Mouse (Mus musculus) 416B (cell line): ENCODE results near the gene Pip5k1a.
"Not testable (repeated sequence)": the region's sequence is repeated elsewhere in the genome, so short reads cannot be mapped to it uniquely, and the experiment has no call there.

Experiments used
- DNase-seq: peaks from one replicate; pipeline ENCODE4 v3.0.0; 2011; ENCODE audit warnings: low read depth

Gene Pip5k1a

DNA sequence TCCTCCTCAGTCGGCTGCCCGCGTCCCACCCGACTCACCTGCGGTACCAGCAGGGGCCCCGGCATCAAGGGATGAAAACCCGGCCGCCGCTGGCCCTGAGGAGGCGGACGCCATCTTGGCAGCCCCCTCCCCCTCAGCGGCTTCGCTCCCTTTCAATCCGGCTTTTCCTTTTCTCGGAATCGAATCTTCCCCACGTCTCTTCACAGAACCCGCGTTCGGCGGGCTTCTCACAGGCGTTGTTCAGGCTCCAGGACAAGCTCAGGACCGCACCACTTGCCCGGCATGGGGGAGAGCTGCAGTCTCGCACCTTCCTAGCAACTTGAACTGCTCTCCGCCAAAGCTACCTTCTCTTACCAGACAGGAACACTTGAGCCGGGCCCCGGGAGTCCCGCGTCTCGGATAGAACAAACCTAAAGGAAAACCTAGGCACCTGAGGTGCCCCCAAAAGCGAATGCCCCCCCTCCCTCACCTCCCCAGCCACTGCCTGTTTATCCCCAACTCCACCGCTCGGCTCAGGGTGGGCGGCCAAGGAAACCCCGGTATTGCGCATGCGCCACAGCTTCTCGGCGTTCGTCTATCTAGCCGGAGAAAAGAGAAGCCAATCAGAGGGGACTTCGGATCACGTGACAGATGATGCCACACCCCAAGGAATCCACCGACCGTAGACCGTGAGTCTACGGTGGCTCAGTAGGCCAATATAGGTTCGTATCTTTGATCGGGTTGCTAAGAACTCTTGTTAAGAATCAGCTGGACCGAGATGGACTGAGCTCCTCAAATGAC is at the start of gene Pip5k1a:
TSS of gene Pip5k1a (minus strand) at position 593 of the 780 bp plus-strand sequence.
- DNase-seq = peak; percentile 100

DNA sequence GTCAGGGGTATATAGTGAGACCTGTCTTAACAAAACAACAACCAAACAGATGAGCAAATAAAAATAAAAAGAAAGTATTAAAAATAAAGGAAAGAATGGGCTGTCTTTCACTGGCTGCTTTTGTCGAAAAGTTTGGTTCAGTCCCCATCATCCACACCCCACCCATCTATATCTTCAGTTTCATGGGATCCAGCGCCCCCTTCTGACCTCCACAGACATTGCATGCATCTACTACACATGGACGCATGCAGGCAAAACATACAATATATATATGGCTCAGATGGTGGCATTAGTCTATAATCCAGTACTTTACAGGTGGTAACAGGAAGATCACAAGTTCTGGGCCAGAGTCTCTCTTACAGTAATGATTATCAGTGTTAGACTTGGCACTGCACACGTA is 47.1 kb upstream of the Pip5k1a start:
- DNase-seq = peak; percentile 83

GRCm38 (mm10) chr3:95147924-95148323 is 41.2 kb upstream of the Pip5k1a start:
- no peak for DNase-seq

GRCm38 (mm10) chr3:95142617-95143011 is 35.9 kb upstream of the Pip5k1a start:
- DNase-seq = peak; percentile 84

GRCm38 (mm10) chr3:95141952-95142616 is 35.4 kb upstream of the Pip5k1a start, which contains the start of gene Tnfaip8l2:
Gene Tnfaip8l2 (minus strand): TSS chr3:95142360.
- DNase-seq = peak; percentile 85

DNA sequence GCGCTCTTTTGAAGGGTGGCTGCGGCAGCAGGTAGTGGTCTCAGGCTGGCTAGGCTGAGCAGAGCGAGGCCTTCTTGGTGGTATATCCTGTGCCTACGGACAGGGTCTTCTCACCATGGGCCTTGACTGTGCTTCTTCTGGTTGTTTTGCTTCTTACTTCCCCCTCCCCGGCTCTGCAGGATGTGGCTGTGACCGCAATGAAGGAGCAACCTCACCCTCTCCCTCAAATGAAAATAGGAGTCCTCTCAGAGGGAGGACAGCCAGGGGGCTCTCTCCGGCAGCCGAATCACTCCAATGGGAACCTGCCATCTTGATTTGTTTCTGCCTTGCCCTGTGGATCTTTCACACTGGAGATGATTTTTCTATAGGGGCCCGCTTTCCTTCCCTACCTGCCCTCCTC is 34.7 kb upstream of the Pip5k1a start:
- DNase-seq = peak; percentile 88

DNA sequence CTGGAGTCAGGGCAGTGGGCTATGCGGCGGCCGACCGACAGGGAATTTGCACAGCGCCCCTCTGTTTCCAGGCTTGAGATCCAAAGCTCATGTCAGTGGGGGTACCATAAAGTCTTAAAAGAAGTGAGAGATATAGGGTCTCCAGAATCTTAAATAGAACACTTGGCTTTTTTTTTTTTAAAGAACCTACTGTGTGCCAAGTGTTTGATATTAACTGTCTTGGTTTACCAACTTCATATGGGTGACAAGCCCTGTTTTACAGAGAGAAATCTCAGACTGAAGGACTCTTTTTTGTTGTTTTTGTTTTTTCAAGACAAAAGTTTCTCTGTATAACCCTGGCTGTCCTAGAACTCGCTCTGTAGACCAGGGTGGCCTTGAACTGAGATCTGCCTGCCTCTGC is 34.1 kb upstream of the Pip5k1a start:
- no peak for DNase-seq

DNA sequence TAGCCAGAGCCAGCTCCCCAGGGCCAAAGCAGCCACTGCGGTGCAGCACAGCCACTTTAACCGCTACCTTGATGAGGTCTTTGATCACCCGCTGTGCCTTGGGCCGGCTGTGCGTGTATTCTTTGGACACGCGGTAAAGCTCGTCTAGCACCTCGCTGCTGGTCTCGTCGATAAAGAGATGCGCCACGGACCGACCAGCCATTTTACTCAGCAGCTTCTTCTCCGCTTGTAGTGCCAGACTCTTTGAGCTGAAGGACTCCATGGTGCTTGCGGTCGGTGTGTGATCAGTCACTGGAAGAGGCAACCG is 33.5 kb upstream of the Pip5k1a start:
- DNase-seq = no peak

- no peak for DNase-seq
Measured at GRCm38 (mm10) chr3:95139586-95140288, 33.0 kb upstream of the Pip5k1a start.

GRCm38 (mm10) chr3:95136336-95136735 is 29.6 kb upstream of the Pip5k1a start:
- DNase-seq = peak; percentile 43

DNA sequence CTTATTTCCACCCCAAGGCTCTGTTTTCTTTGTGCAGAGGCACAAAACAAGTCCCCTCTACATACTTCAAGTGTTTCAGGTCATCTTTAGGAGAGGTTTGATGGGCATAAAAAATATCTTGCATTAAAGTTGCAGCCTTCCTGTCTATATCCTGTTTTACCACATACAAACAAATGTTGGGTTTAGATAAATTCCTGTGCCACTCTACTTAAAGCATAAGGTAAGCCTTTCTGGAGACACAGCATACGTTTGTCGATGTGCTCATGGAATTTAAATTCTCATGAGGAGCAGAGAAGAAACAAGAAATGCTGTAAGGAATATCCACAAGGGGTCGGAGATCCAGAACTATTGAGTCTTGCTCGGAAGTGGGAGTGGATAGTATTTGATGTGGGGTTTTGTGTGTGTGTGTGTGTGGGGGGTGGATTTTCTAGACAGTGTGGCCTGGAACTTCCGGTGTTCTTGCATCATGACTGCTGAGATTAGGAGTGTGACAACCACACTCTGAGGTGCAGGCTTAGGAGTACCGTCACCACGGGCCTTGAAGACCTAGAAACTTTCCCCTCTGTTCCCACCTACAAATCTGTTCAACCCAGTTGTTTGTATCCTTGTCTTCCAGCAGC is 28.8 kb upstream of the Pip5k1a start:
- DNase-seq = peak; percentile 93

DNA sequence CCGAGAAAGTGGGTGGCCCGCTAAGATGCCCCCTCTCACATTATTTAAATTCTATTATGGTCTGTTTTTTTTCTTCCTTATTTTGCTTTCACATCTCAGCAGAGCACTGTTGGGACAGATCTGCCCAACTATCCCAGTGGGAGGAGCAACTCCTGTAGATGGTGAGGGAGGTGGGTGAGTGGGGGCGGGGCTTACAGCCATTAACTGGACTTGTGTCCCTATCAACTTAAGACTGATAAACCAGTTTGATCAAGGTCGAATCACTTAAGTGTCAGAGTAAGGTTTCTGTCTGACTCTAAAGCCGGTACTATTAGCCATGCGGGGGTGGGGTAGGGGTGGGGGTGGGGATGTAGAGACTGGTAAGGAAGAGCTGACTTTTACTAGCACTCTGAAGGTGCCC is 28.3 kb upstream of the Pip5k1a start:
- peak; percentile 81 for DNase-seq

DNA sequence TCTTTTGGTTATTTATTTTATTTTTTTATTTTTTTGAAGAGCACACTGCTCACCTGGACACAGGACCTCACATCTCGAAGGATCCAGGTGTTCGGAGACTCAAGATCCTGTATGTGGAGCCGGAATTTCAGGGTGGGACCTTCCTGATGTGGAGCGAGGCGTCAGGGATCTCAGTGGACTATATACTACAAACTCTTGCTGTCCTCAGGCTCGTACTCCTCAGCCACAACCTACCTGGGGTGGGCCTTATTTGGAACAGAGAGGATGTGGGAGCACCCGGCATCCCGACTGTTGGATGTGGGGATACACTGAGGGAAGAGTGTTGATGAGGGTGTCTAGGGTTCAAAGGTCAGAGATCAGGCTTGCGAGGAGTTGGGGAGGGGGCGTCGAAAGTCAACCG is 27.4 kb upstream of the Pip5k1a start:
- not testable (repeated sequence) for DNase-seq

- peak; percentile 97 for DNase-seq
Measured at GRCm38 (mm10) chr3:95133680-95134101, 27.0 kb upstream of the Pip5k1a start, which contains the start of the genes Scnm1 and Lysmd1. Gene Scnm1 (minus strand): TSS chr3:95134011. Gene Lysmd1 (plus strand): TSS chr3:95134088.

DNA sequence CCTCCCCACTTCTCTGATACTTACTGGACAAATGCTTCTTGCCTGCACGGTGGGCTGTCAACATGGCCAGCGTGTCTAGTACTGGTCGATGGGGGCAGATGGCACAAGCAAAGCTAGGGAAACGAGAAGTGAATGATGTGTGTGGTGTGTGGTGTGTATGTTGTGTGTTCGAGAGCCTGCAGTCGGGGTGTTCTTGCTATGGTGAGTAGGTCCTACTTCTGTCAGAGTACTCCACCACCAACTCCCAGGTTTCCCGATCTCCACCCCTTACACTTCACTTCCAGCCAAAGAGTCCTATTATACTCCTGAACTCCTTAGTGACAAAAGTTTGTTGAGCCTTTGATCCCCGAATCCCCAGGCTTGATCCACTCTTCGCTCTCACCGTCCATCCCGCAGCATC is 26.4 kb upstream of the Pip5k1a start:
- no peak for DNase-seq

- DNase-seq = not testable (repeated sequence)
Measured at GRCm38 (mm10) chr3:95132389-95132788, 25.7 kb upstream of the Pip5k1a start.

GRCm38 (mm10) chr3:95130081-95130480 is 23.4 kb upstream of the Pip5k1a start:
- no peak for DNase-seq

GRCm38 (mm10) chr3:95129226-95129651 is 22.5 kb upstream of the Pip5k1a start:
- DNase-seq = no peak

DNA sequence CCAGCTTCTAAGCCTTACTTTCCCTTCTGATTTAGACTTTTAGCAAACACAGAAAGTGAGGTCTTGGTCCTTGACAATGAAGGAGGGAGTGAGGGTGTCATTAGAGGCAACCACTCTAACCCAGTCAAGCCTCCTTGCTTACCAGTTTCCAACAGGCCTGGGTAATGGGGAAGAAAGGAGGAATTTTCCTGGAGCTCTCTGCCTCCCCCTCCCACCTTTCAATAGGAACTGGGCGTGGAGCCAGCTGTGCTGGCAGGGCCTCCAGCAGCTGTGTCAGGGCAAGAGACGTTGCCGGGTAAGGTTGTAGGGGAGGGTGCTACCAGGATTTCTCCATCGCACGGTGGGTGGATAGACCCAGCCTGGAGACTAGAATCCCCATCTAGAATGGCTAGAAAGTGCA is 18.2 kb upstream of the Pip5k1a start:
- DNase-seq = no peak

GRCm38 (mm10) chr3:95124246-95124645 is 17.5 kb upstream of the Pip5k1a start, which contains the start of gene Tmod4:
Gene Tmod4 (plus strand): TSS chr3:95124476.
- DNase-seq = no peak

DNA sequence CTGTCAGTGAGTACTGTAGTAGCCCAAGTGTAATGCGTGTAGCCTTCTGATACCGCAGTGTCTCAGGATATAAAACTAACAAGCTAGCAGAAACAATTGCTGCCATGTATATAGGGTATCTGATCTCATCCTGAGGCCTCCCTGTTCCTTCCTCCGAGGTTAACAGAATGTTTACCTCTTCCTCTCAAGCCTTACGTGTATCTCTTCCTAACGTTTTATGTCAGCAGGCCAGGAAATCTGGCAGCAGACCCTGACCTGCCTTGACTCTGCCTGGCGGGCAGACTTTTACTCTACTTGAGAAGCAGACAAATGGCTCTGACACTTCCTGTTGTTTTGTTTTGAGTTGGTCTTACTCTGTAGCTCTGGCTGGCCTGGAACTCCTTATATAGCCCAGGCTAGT is 14.8 kb upstream of the Pip5k1a start:
- DNase-seq = peak; percentile 72

DNA sequence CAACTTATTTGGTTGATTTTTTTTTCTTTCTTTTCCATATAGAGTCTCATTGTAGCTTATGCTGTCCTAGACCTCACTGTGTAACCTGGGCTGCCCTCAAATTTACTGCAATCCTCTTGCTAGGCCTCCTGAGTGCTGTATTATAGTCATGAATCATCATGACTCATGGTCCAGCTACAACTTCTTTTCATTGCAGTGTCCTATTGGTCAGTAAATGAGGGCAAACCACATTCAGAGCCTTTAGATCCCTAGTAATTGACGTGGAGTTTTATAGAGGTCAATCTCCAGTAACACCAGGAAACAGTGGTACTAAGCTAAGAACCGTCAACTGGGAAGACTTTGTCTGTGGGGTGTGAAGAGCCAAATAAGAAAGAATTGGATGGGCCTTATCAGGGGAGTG is 11.0 kb upstream of the Pip5k1a start:
- DNase-seq = peak; percentile 86
